Mouse (Mus musculus) fat pad, adult 2 months (tissue): ENCODE measurements around the gene Mak.

Experiments used
- DNase-seq: peaks from one replicate; pipeline ENCODE4 v3.0.0-alpha.2; 2011; ENCODE audit warnings: low read depth, low spot score; ENCODE audit errors: extremely low read depth

Mak gene

GRCm38 (mm10) chr13:41079421-41079780, at the start of gene Mak:
Mak (minus strand) TSS chr13:41079706.
- DNase-seq: no peak

GRCm38 (mm10) chr13:41129061-41129460, 49.6 kb upstream of the Mak start:
- no peak for DNase-seq

- DNase-seq: no peak
Measured at GRCm38 (mm10) chr13:41128326-41128725, 48.8 kb upstream of the Mak start.

- DNase-seq: no peak
Measured at GRCm38 (mm10) chr13:41123666-41124225, 44.2 kb upstream of the Mak start.

- DNase-seq: no peak
Measured at GRCm38 (mm10) chr13:41119152-41119945, 39.8 kb upstream of the Mak start.

GRCm38 (mm10) chr13:41113940-41114339, 34.4 kb upstream of the Mak start, which contains the start of gene Sycp2l:
Sycp2l (plus strand) TSS chr13:41114307.
- no peak for DNase-seq

- DNase-seq: no peak
Measured at GRCm38 (mm10) chr13:41110935-41111334, 31.4 kb upstream of the Mak start, which contains the start of gene Gcm2. Gcm2 (minus strand) TSS chr13:41111035.

GRCm38 (mm10) chr13:41105541-41105940, 26.0 kb upstream of the Mak start:
- no peak for DNase-seq

GRCm38 (mm10) chr13:41103841-41104525, 24.5 kb upstream of the Mak start:
- DNase-seq: no peak

GRCm38 (mm10) chr13:41100031-41100430, 20.5 kb upstream of the Mak start:
- no peak for DNase-seq

GRCm38 (mm10) chr13:41098325-41098724, 18.8 kb upstream of the Mak start:
- no peak for DNase-seq

GRCm38 (mm10) chr13:41097324-41098058, 18.0 kb upstream of the Mak start:
- no peak for DNase-seq

GRCm38 (mm10) chr13:41094160-41094559, 14.7 kb upstream of the Mak start:
- no peak for DNase-seq

GRCm38 (mm10) chr13:41091271-41091670, 11.8 kb upstream of the Mak start:
- DNase-seq: no peak

GRCm38 (mm10) chr13:41088746-41089145, 9.2 kb upstream of the Mak start:
- no peak for DNase-seq

- DNase-seq: no peak
Measured at GRCm38 (mm10) chr13:41085140-41085539, 5.6 kb upstream of the Mak start.

- DNase-seq: no peak
Measured at GRCm38 (mm10) chr13:41084521-41084920, 5.0 kb upstream of the Mak start.

GRCm38 (mm10) chr13:41080700-41081099, 1.2 kb upstream of the Mak start:
- no peak for DNase-seq

GRCm38 (mm10) chr13:41079859-41080258, 353 bp upstream of the Mak start:
- DNase-seq: no peak

GRCm38 (mm10) chr13:41078690-41079420, 651 bp downstream of the Mak start:
- no peak for DNase-seq

GRCm38 (mm10) chr13:41077921-41078320, 1.6 kb downstream of the Mak start:
- no peak for DNase-seq
